Mouse (Mus musculus) stomach, embryonic 16.5 days (tissue): ENCODE measurements at regions not wholly inside any gene's neighbourhood (a gene's known extent, or its start where the extent isn't known, plus 50 kb on each side); places are given as distances from the start of the nearest gene placed in this dataset.
A peak's percentile ranks its signal among the peaks of the same experiment; 100 is the strongest.

Source experiments
- ATAC-seq: fragments of 200-750 bp; cut with Nextera tagmentation; 2 replicates; pipeline ENCODE4 v1.8.0; 2017; ENCODE audit warnings: moderate number of reproducible peaks, moderate TSS enrichment; ENCODE audit not compliant: insufficient read depth, low FRiP score
- H3K27ac ChIP-seq: fragments of 300-500 bp; sonication (generic); 2 replicates; pipeline ENCODE4 v1.5.1; 2014; ENCODE audit warnings: low read length
- H3K27me3 ChIP-seq: fragments of 300-500 bp; sonication (generic); 2 replicates; pipeline ENCODE4 v1.6.1; 2014; ENCODE audit warnings: low read length, control low read depth, mixed read lengths; ENCODE audit not compliant: control insufficient read depth, insufficient read depth
- H3K36me3 ChIP-seq: fragments of 300-500 bp; sonication (generic); 2 replicates; pipeline ENCODE4 v1.6.1; 2014; ENCODE audit warnings: low read length; ENCODE audit not compliant: control insufficient read depth, insufficient read depth
- H3K4me1 ChIP-seq: fragments of 300-500 bp; sonication (generic); 2 replicates; pipeline ENCODE4 v1.6.1; 2014; ENCODE audit warnings: low read length, control low read depth, mixed read lengths; ENCODE audit not compliant: control insufficient read depth, insufficient read depth
- H3K4me2 ChIP-seq: fragments of 300-500 bp; sonication (generic); 2 replicates; pipeline ENCODE4 v1.6.1; 2014; ENCODE audit warnings: low read depth, low read length, mixed read lengths
- H3K4me3 ChIP-seq: fragments of 300-500 bp; sonication (generic); replicated peaks from 2 replicates; pipeline ENCODE4 v1.5.1; 2014; ENCODE audit warnings: mild to moderate bottlenecking, low read length
- H3K9ac ChIP-seq: fragments of 300-500 bp; sonication (generic); 2 replicates; pipeline ENCODE4 v1.6.1; 2014; ENCODE audit warnings: low read length
- H3K9me3 ChIP-seq: fragments of 300-500 bp; sonication (generic); replicated peaks from 2 replicates; pipeline ENCODE4 v1.6.1; 2016; ENCODE audit warnings: low read length, control low read depth; ENCODE audit not compliant: control insufficient read depth
- WGBS: fragments of 180-500 bp; shearing (Covaris S2); extraction: QIAGEN DNeasy Blood & Tissue Kit; methylation state at CpG from one replicate; pipeline ENCODE4 v1.1.7; 2014; 5-methylcytosine and 5-hydroxymethylcytosine counted together

- H3K27ac ChIP-seq, result no peak overlapping the region
- ATAC-seq, result no peak
- H3K9me3 ChIP-seq, result no peaks in the 10 kb centered on the region
- 87% methylated on average over 9 of the region's 9 CpGs for WGBS
- H3K4me2 ChIP-seq, result no peak overlapping the region
- H3K27me3 ChIP-seq, result no peaks in the 10 kb centered on the region
- no peaks in the 10 kb centered on the region for H3K4me1 ChIP-seq
- no peaks in the 10 kb centered on the region for H3K36me3 ChIP-seq
- no peak overlapping the region for H3K4me3 ChIP-seq
- no peak overlapping the region for H3K9ac ChIP-seq
These were observed 231.5 kb downstream of the Maf start for GRCm38 (mm10) chr8:115476071-115476470.

- Histone ChIP-seq H3K27me3 (no peaks in the 10 kb centered on the region), H3K4me3 (no peak overlapping the region), H3K9me3 (no peaks in the 10 kb centered on the region), H3K9ac (no peak overlapping the region), H3K36me3 (no peaks in the 10 kb centered on the region), H3K27ac (no peak overlapping the region), H3K4me2 (no peak overlapping the region), H3K4me1 (no peaks in the 10 kb centered on the region)
- WGBS, result 86% methylated on average over 10 of the region's 10 CpGs
- no peak for ATAC-seq
These were observed 232.4 kb downstream of the Maf start for GRCm38 (mm10) chr8:115475156-115475555.

GRCm38 (mm10) chr8:115473974-115474373, 233.6 kb downstream of the Maf start:
- 0 out of 2 replicates have a peak, but pooled peaks cover 5% of the 10 kb centered on the region for H3K27me3 ChIP-seq
- no peaks in the 10 kb centered on the region for H3K9me3 ChIP-seq
- H3K36me3 ChIP-seq, result no peaks in the 10 kb centered on the region
- H3K27ac ChIP-seq, result no peak overlapping the region
- 58% methylated on average over 8 of the region's 8 CpGs for WGBS
- H3K4me3 ChIP-seq, result no peak overlapping the region
- H3K4me1 ChIP-seq, result no peaks in the 10 kb centered on the region
- no peak overlapping the region for H3K9ac ChIP-seq
- ATAC-seq, result no peak
- no peak overlapping the region for H3K4me2 ChIP-seq

GRCm38 (mm10) chr8:115466553-115466952, 241.0 kb downstream of the Maf start:
- H3K4me2 ChIP-seq, result no peak overlapping the region
- no peak overlapping the region for H3K27ac ChIP-seq
- H3K36me3 ChIP-seq, result no peaks in the 10 kb centered on the region
- 37% methylated on average over 9 of the region's 9 CpGs for WGBS
- peaks cover 35% of the 10 kb centered on the region for H3K27me3 ChIP-seq
- H3K9ac ChIP-seq, result no peak overlapping the region
- H3K4me3 ChIP-seq, result no peak overlapping the region
- no peaks in the 10 kb centered on the region for H3K9me3 ChIP-seq
- H3K4me1 ChIP-seq, result no peaks in the 10 kb centered on the region
- ATAC-seq, result no peak

GRCm38 (mm10) chr8:115466122-115466521, 241.5 kb downstream of the Maf start:
- peaks cover 35% of the 10 kb centered on the region for H3K27me3 ChIP-seq
- WGBS, result 68% methylated on average over 7 of the region's 7 CpGs
- H3K36me3 ChIP-seq, result no peaks in the 10 kb centered on the region
- no peaks in the 10 kb centered on the region for H3K9me3 ChIP-seq
- no peak for ATAC-seq
- H3K27ac ChIP-seq, result no peak overlapping the region
- H3K4me2 ChIP-seq, result no peak overlapping the region
- H3K4me3 ChIP-seq, result no peak overlapping the region
- no peak overlapping the region for H3K9ac ChIP-seq
- H3K4me1 ChIP-seq, result no peaks in the 10 kb centered on the region

- no peak overlapping the region for H3K27ac ChIP-seq
- 26% methylated on average over 6 of the region's 6 CpGs for WGBS
- no peaks in the 10 kb centered on the region for H3K36me3 ChIP-seq
- peak; percentile 82; the same call in 1 of the 2 replicates for ATAC-seq
- peaks cover 50% of the 10 kb centered on the region for H3K27me3 ChIP-seq
- no peak overlapping the region for H3K4me3 ChIP-seq
- H3K4me2 ChIP-seq, result 0 out of 2 replicates have a peak overlapping the region, but pooled peaks have one; percentile 1
- H3K9me3 ChIP-seq, result no peaks in the 10 kb centered on the region
- no peak overlapping the region for H3K9ac ChIP-seq
- no peaks in the 10 kb centered on the region for H3K4me1 ChIP-seq
These were observed 244.9 kb downstream of the Maf start for GRCm38 (mm10) chr8:115462657-115463056.

- H3K27me3 ChIP-seq, result peaks cover 19% of the 10 kb centered on the region
- H3K4me2 ChIP-seq, result no peak overlapping the region
- no peaks in the 10 kb centered on the region for H3K36me3 ChIP-seq
- no peak for ATAC-seq
- no peak overlapping the region for H3K4me3 ChIP-seq
- WGBS, result 49% methylated on average over 3 of the region's 3 CpGs
- no peaks in the 10 kb centered on the region for H3K9me3 ChIP-seq
- no peaks in the 10 kb centered on the region for H3K4me1 ChIP-seq
- no peak overlapping the region for H3K9ac ChIP-seq
- H3K27ac ChIP-seq, result no peak overlapping the region; the same call in 1 of the 2 replicates
These were observed 249.5 kb downstream of the Maf start for GRCm38 (mm10) chr8:115458119-115458518.

- H3K27me3 ChIP-seq, result no peaks in the 10 kb centered on the region
- H3K9ac ChIP-seq, result no peak overlapping the region
- no peak overlapping the region for H3K4me3 ChIP-seq
- 59% methylated on average over 1 of the region's 1 CpGs for WGBS
- ATAC-seq, result no peak
- no peaks in the 10 kb centered on the region for H3K9me3 ChIP-seq
- no peaks in the 10 kb centered on the region for H3K36me3 ChIP-seq
- no peak overlapping the region for H3K27ac ChIP-seq
- no peak overlapping the region for H3K4me2 ChIP-seq
- no peaks in the 10 kb centered on the region for H3K4me1 ChIP-seq
These were observed 256.8 kb downstream of the Maf start for GRCm38 (mm10) chr8:115450789-115451188.

- H3K4me1 ChIP-seq, result no peaks in the 10 kb centered on the region
- no peak overlapping the region for H3K27ac ChIP-seq
- H3K27me3 ChIP-seq, result no peaks in the 10 kb centered on the region
- H3K9ac ChIP-seq, result no peak overlapping the region
- H3K9me3 ChIP-seq, result no peaks in the 10 kb centered on the region
- H3K4me3 ChIP-seq, result no peak overlapping the region
- no peaks in the 10 kb centered on the region for H3K36me3 ChIP-seq
- WGBS, result 82% methylated on average over 3 of the region's 3 CpGs
- H3K4me2 ChIP-seq, result no peak overlapping the region
- no peak for ATAC-seq
These were observed 259.2 kb downstream of the Maf start for GRCm38 (mm10) chr8:115448367-115448766.

GRCm38 (mm10) chr8:115444519-115444918, 263.1 kb downstream of the Maf start:
- H3K27ac ChIP-seq, result no peak overlapping the region
- no peaks in the 10 kb centered on the region for H3K4me1 ChIP-seq
- H3K36me3 ChIP-seq, result no peaks in the 10 kb centered on the region
- no peak overlapping the region for H3K4me3 ChIP-seq
- no peak overlapping the region for H3K4me2 ChIP-seq
- no peak overlapping the region for H3K9ac ChIP-seq
- ATAC-seq, result no peak
- peaks cover 4% of the 10 kb centered on the region; the same call in 1 of the 2 replicates for H3K27me3 ChIP-seq
- H3K9me3 ChIP-seq, result no peaks in the 10 kb centered on the region
- 90% methylated on average over 5 of the region's 5 CpGs for WGBS
